Mouse (Mus musculus) brown adipose tissue, adult 24 weeks (tissue): Measurements from ENCODE around the gene Eps8. TPM values are rescaled to one million over a fixed set of nuclear protein-coding genes. Genes with fewer than 3 reads are reported as not detected.

Source experiments
- H3K27ac ChIP-seq: fragments of 200-500 bp; replicated peaks from 2 replicates; pipeline ENCODE4 v1.5.1; 2012; ENCODE audit warnings: low read depth, mild to moderate bottlenecking, low read length
- H3K4me1 ChIP-seq: fragments of 200-500 bp; 2 replicates; pipeline ENCODE4 v1.6.1; 2012; ENCODE audit warnings: low read length, mixed read lengths; ENCODE audit not compliant: control insufficient read depth, insufficient read depth, insufficient read length
- H3K4me3 ChIP-seq: fragments of 200-500 bp; 2 replicates; pipeline ENCODE4 v1.5.1; 2012; ENCODE audit warnings: low read depth, mild to moderate bottlenecking, low read length, moderate library complexity; ENCODE audit not compliant: insufficient read depth
- polyA plus RNA-seq: library from polyadenylated mRNA; stranded (reverse); fragments of >200 nt; gene quantifications from 2 replicates; pipeline ENCODE4 v1.2.4, GENCODE M21; 2012; ENCODE audit not compliant: missing spikeins, insufficient read depth, insufficient read length

Gene Eps8
- polyA plus RNA-seq, 1 experiment: 7.0 TPM

GRCm38 (mm10) chr6:137508936-137509335, 145.7 kb downstream of the Eps8 start:
- no peaks in the 10 kb centered on the region for H3K4me1 ChIP-seq
- no peak overlapping the region for H3K27ac ChIP-seq
- H3K4me3 ChIP-seq: no peak overlapping the region

DNA sequence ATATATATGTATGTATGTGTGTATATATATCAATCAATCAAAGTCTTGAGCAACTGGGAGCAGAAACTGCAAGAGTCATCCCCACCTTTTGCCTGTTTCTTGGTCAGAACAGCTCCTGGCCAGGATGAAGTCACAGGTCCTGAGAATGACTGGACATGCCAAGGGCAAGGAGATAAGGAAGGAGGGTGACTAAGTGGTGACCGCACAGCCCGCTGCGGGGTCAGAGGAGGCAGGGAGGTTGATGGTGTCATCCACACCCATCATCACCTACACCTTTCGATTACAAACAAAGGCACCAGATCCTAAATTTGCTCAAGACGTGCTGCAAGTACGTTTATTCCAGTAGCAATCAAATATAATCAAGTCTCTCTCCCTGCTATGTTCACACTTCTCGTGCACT, 148.1 kb downstream of the Eps8 start:
- no peak overlapping the region for H3K27ac ChIP-seq

DNA sequence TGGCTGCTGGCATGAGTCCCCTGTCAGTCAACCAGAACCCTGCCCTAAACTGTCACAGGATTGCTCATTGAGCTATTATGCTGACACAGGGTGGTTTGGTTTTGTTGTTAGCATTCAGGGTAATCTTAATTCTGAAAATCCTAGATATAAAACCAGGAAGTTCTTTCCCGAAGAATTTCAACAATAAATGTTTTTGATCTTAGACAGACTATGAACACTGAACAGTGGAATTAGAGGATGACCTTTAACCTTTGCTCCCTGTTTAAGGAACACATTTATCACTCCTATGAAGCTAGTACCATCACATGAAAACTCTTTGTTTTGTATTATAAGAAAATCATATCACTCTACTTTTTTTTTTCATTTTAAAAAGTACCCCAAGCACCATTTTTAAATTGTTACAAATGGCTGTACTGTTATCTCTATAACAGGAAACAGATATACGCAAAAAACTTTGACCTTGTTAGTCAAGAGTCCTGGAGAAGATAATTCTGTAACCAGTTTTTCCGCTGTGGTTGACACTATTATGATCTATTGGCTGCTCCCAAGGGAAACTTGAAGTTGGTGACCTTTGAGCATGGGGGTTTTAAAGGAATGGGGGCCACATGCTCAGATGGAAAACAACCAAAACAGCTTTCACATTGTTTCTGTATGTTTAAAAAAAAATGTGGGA, 149.0 kb downstream of the Eps8 start:
- no peaks in the 10 kb centered on the region for H3K4me1 ChIP-seq
- peak overlapping the region; percentile 18; the same call in 1 of the 2 replicates for H3K27ac ChIP-seq
- no peak overlapping the region for H3K4me3 ChIP-seq

More for the DNA sequence above, 148.1 kb downstream of the Eps8 start:
- Histone ChIP-seq H3K4me1 (no peaks in the 10 kb centered on the region), H3K4me3 (no peak overlapping the region)

- Histone ChIP-seq H3K4me1 (no peaks in the 10 kb centered on the region), H3K27ac (no peak overlapping the region), H3K4me3 (no peak overlapping the region)
Observed at GRCm38 (mm10) chr6:137504052-137504451, 150.6 kb downstream of the Eps8 start.

- Histone ChIP-seq H3K27ac (no peak overlapping the region), H3K4me3 (no peak overlapping the region), H3K4me1 (no peaks in the 10 kb centered on the region)
Observed at GRCm38 (mm10) chr6:137503462-137503861, 151.2 kb downstream of the Eps8 start.

- Histone ChIP-seq H3K4me1 (no peaks in the 10 kb centered on the region), H3K4me3 (no peak overlapping the region), H3K27ac (no peak overlapping the region)
Observed at GRCm38 (mm10) chr6:137503009-137503408, 151.7 kb downstream of the Eps8 start.

GRCm38 (mm10) chr6:137498781-137499180, 155.9 kb downstream of the Eps8 start:
- Histone ChIP-seq H3K27ac (no peak overlapping the region), H3K4me3 (no peak overlapping the region), H3K4me1 (no peaks in the 10 kb centered on the region)

DNA sequence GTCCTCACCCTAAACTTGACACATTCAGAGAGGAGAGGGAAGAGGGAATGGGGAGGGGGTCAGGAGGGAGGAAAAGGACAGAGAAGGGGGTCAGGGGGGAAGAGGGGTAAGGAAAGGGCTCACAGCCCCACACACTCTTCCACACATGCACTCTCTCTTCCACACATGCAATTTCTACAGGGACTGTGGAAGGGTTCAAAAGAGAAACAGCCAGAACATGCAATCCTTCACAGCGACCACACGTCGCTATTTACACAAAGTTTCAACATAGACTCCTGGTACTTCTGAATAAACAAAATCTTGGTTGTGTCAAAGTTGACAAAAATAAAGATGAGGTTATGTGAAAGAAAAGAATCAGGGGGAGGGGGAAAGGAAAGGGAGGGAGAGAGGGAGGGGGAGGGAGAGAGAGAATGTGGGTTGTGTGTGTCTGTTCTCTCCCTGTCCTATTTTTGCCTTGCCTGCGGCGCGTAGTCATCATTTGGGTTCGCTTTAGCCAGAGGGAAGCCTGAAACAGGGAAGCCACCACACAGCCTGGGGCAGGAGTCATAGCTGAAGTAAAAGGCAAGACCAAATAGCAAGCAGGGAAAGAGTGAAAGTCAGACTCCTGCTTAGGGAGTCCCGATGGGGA, 157.4 kb downstream of the Eps8 start:
- peak overlapping the region; percentile 47 for H3K27ac ChIP-seq
- H3K4me1 ChIP-seq: no peaks in the 10 kb centered on the region
- H3K4me3 ChIP-seq: no peak overlapping the region

DNA sequence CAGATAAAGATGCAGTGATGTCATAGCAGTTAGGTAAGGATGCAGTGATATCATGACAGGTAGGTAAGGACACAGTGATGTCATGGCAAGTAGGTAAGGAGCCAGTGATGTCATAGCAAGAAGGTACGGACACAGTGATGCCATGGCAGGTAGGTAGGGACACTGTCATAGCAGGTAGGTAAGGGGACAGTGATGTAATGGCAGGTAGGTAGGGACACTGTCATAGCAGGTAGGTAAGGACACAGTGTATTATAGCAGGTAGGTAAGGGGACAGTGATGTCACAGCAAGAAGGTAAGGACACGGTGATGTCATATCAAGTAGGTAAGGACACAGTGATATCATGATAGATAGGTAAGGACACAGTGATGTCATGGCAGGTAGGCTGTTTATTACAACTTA, 158.1 kb downstream of the Eps8 start:
- Histone ChIP-seq H3K4me3 (no peak overlapping the region), H3K4me1 (no peaks in the 10 kb centered on the region), H3K27ac (no peak overlapping the region)

DNA sequence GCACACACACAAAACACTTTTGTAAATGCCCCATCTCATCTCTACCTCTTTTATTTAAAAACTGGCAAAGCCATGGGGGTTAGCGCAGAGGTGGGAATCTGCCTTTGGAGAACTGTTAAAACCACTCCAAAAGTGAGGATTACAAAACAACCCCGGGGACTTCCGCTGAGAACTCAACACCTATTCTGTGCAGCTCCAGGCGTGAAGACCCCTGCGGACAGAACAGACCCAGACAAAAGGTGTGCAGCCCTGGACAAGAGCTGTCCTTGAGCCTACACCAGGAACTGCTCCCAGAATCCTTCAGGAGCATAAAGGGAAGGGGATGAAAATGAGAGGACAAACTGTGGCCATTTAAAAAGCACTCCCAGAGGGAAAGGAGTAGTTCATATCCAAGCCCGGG, 159.4 kb downstream of the Eps8 start:
- Histone ChIP-seq H3K4me1 (no peaks in the 10 kb centered on the region), H3K27ac (peak overlapping the region; percentile 63), H3K4me3 (no peak overlapping the region)

GRCm38 (mm10) chr6:137494801-137495200, 159.9 kb downstream of the Eps8 start:
- H3K27ac ChIP-seq: peak overlapping the region; percentile 63
- H3K4me3 ChIP-seq: no peak overlapping the region
- no peaks in the 10 kb centered on the region for H3K4me1 ChIP-seq

DNA sequence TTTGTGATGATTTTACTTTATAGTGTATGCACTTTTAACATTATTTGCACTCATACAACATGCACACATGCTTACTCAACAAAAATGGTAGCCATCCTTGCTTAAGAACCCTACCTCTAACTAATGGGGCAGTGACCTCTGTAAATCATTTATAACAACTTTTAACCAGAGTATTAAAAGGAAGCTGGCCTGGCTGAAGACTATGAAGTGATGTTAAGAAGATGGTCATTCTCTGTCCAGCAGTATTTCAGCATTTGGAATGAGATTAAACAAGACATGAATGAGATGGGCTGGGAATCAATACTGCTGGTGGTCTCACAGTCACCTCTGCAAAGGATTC, 160.6 kb downstream of the Eps8 start:
- Histone ChIP-seq H3K27ac (no peak overlapping the region), H3K4me3 (no peak overlapping the region)

DNA sequence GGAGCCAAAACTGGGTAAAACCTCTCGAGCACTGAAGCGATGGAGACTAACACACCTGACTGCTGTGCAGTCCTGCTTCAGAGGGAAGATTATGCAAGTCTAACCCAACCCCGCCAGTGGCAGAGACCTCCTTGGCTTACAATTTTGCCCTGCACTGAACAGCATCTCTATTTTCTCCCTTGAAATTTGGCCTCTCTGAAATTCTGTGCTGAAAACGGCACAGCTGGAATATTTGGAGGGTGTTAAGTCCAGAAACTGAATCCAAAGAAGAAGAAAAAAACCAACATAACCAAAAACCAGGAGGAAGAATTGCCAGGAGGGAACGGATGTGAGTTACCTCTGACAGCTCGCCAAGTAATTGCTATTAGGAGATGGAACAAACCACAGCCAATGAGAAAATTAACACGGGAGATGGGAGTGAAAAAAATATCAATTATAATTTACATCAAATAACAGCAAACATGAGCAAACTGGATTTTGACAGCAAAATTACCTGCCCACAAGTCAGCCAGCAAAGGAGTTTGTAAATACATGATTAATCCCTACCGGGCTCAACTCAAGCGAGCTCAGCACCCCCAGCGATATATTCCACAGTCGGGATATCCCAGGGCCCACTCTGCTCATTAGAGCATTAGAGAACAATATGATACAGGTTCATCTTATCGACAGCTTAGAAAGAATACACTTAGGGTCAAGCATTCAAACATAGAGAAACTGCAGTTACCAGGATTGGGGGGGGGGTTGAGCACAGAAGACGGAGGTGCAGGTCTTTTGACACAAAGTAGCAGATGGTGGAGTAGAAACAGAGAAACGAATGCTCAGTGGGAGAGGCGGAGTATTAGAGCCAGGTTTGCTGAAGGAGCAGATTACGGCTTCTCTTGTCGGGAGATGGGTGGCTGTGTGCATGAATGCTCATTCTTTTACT, 161.2 kb downstream of the Eps8 start:
- H3K4me1 ChIP-seq: no peaks in the 10 kb centered on the region
- H3K27ac ChIP-seq: peak overlapping the region; percentile 70

More for the DNA sequence above, 160.6 kb downstream of the Eps8 start:
- H3K4me1 ChIP-seq: no peaks in the 10 kb centered on the region

GRCm38 (mm10) chr6:137492582-137492981, 162.1 kb downstream of the Eps8 start:
- H3K4me1 ChIP-seq: no peaks in the 10 kb centered on the region
- H3K4me3 ChIP-seq: no peak overlapping the region
- H3K27ac ChIP-seq: peak overlapping the region; percentile 70

More for the DNA sequence above, 161.2 kb downstream of the Eps8 start:
- no peak overlapping the region for H3K4me3 ChIP-seq

DNA sequence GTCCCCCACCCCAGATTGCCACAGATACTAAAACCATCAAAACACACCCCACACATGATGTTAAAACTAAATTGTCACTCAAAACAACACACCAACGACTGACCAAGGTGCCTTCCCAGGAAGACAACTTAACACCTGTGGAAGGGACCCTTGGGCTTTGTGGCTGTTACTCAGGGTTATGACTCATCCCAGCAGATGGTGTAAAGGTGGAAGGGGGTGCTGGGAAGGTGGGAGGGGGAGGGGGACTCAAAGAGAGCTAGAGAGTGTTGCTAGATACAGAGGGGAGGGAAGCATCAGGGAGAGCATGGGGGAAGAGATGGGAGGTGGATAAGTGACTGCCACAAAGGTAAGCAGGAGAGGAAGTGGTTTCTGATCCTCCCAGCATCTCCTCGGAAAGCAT, 163.0 kb downstream of the Eps8 start:
- Histone ChIP-seq H3K4me1 (peaks cover 2% of the 10 kb centered on the region), H3K4me3 (no peak overlapping the region), H3K27ac (no peak overlapping the region)
